Mouse (Mus musculus) gastrocnemius, adult 18-20 months (tissue): ENCODE results near the gene Rmnd5b. TPM values are rescaled to one million over a fixed set of nuclear protein-coding genes. Genes with fewer than 3 reads are reported as not detected.

ENCODE experiments used
- DNase-seq: peaks from one replicate; pipeline ENCODE4 v3.0.0; 2021; ENCODE audit warnings: low spot score
- total RNA-seq, 2 experiments: library from RNA; stranded (reverse); gene quantifications; 2 replicates each; pipeline ENCODE4 v1.2.3; 2021

The Rmnd5b gene
- total RNA-seq, 2 experiments from 2014 or later, result 10.7 to 12.7 TPM

GRCm38 (mm10) chr11:51593368-51593767 is 42.3 kb downstream of the Rmnd5b start:
- no peak for DNase-seq

GRCm38 (mm10) chr11:51591915-51592314 is 43.8 kb downstream of the Rmnd5b start:
- DNase-seq, result no peak

- DNase-seq, result no peak
Observed at GRCm38 (mm10) chr11:51591168-51591567, 44.5 kb downstream of the Rmnd5b start.

- no peak for DNase-seq
Observed at GRCm38 (mm10) chr11:51590002-51590401, 45.7 kb downstream of the Rmnd5b start.

GRCm38 (mm10) chr11:51588833-51589232 is 46.9 kb downstream of the Rmnd5b start:
- DNase-seq, result no peak

GRCm38 (mm10) chr11:51587059-51587458 is 48.6 kb downstream of the Rmnd5b start:
- no peak for DNase-seq

GRCm38 (mm10) chr11:51586411-51586810 is 49.3 kb downstream of the Rmnd5b start:
- DNase-seq, result no peak

- no peak for DNase-seq
Observed at GRCm38 (mm10) chr11:51585608-51586252, 50.0 kb downstream of the Rmnd5b start.

GRCm38 (mm10) chr11:51584431-51585248 is 51.1 kb downstream of the Rmnd5b start, which contains the start of gene Phykpl:
Gene Phykpl, plus strand, starts transcription at chr11:51584757.
- peak; percentile 98 for DNase-seq

GRCm38 (mm10) chr11:51584057-51584430 is 51.7 kb downstream of the Rmnd5b start:
- no peak for DNase-seq

GRCm38 (mm10) chr11:51582713-51583112 is 53.0 kb downstream of the Rmnd5b start:
- DNase-seq, result peak; percentile 76

- no peak for DNase-seq
Observed at GRCm38 (mm10) chr11:51579024-51579423, 56.7 kb downstream of the Rmnd5b start.

GRCm38 (mm10) chr11:51577587-51577986 is 58.1 kb downstream of the Rmnd5b start:
- no peak for DNase-seq

- DNase-seq, result no peak
Observed at GRCm38 (mm10) chr11:51576454-51576853, 59.2 kb downstream of the Rmnd5b start.

Other genes starting within 250 kb of the Rmnd5b start
- gene Phykpl, start 51.1 kb downstream of the Rmnd5b start, total RNA-seq, result 10 to 100 TPM; 10.9 to 11.9 TPM
- 100 to 1,000 TPM; 103 to 109 TPM for gene Hnrnpab, start 29.0 kb downstream of the Rmnd5b start, total RNA-seq
- 10 to 100 TPM; 24.2 to 28.1 TPM for gene Nhp2, start 16.2 kb downstream of the Rmnd5b start, total RNA-seq
- gene N4bp3, start 14.9 kb upstream of the Rmnd5b start, total RNA-seq, result 1 to 10 TPM; 2.0 to 2.6 TPM
- gene D930048N14Rik, start 15.1 kb upstream of the Rmnd5b start, total RNA-seq, result under 1 TPM; 0.09 to 0.14 TPM
- 10 to 100 TPM; 40.2 to 46.1 TPM for gene 0610009B22Rik, start 53.0 kb upstream of the Rmnd5b start, total RNA-seq
- gene Sec24a, start 127.7 kb upstream of the Rmnd5b start, total RNA-seq, result 10 to 100 TPM; 32.4 to 42.5 TPM
- 100 to 1,000 TPM; 433 to 496 TPM for gene Sar1b, start 127.8 kb upstream of the Rmnd5b start, total RNA-seq
- gene Jade2, start 221.8 kb upstream of the Rmnd5b start, total RNA-seq, result 1 to 10 TPM; 6.5 to 9.4 TPM